Mouse (Mus musculus) right cerebral cortex, postnatal 4 days (tissue): ENCODE data around the gene Xlr.
"Not testable (repeated sequence)": the region's sequence is repeated elsewhere in the genome, so short reads cannot be mapped to it uniquely, and the experiment has no call there.

Experiments used
- DNase-seq: peaks from one replicate; pipeline ENCODE4 v3.0.0-alpha.2; 2022

Xlr gene

DNA sequence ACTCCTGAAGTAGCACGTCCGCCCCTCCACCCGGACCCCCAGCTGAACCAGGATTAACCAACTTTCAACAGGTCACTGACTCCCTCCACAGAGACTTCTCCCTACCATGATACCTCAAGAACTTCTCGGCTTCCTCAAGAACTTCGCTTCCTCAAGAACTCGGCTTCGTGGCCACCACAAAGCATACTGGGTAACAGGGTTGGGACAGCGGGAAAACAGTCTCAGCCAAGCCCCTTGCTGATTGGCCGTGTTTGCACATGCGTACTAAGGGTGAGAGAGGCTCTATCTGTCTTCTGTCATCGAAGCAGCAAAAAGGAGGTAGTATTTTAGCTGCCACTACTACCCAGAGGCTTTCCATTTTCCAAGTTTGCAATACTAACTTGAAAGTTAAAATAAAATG, at the start of gene Xlr:
Gene Xlr (minus strand): TSS at position 188 of the 400 bp plus-strand sequence.
- not testable (repeated sequence) for DNase-seq

DNA sequence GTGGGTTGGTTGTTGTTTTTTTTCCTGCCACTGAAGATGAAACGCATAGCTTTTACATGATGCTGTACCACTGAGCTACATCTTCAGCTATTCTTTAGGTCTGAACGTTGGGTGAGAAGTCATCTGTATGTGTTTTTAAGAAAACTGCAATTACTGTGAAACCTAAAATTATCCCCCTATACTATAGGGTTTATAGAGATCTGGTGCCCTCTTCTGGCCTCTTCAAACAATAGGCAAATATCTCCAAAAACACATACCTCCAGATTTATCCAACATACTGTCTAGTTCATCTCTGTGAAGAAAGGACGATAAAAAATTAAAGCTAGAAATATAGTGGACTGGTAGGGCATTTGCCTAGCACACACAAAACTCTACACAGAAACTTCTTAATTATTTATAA, 1.6 kb upstream of the Xlr start:
- DNase-seq, result no peak

DNA sequence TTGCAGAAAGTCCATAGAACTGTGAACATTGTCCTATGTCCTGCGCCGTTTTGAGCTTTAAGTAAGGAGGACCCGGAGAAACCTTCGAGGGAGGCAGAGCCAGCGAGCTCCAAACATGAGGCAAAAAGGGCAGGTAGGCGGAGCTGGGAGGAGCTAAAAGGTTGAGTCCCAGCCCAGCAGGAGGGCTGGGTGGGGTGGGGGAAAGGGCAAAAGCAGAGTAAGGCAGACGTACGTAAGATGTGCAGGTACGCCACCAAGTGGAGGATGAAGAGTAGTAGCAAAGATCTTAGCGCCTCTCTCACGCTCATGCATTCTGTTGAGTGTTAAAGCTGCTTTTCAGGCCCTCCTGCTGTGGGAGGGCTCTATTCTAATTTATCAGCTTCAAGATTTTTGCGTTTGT, 21.2 kb downstream of the Xlr start, which contains the start of gene Zfp36l3:
Gene Zfp36l3 (minus strand): TSS at position 119 of the 400 bp plus-strand sequence.
- DNase-seq, result no peak

DNA sequence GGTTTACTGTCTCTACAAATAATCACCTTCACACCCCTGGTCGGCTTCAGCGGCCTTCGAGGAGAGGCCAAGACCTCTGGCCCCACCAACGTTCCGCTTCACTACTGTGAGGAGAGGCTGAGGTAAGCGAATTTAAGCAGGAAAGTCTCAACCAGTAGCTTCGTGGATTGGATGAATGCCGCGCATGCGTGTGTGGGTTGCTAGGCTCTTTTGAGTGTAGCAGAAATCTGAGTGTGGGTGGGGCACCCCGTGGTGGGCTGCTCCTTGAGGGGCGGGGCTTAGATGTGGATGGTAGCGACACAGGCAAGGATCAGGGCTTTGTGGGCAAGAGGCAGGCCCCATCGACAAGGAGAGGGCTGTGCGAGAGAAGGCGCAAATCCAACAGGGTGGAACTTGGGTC, 39.8 kb downstream of the Xlr start, which contains the start of gene 1700013H16Rik:
Gene 1700013H16Rik (minus strand): TSS at position 96 of the 400 bp plus-strand sequence.
- no peak for DNase-seq

DNA sequence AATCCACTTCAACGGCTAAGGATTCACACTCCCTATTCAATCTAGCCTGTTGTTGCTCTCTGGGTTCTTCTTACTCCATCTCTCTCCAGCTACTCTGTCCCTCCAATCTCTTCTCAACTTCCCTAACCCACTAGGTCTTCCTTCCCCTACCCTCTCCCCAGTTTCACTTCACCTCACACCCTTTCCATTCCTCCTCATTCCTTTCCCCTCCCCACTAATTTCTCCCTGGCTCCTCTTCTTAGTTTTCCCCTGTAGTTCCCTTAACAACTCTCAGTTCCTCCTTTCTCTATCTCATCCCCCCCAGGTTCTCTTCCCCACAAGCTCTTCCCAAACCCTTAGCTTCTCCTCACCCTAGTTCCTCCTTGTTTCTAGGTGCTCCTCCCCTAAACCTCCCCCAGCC, 44.7 kb downstream of the Xlr start:
- DNase-seq, result no peak

DNA sequence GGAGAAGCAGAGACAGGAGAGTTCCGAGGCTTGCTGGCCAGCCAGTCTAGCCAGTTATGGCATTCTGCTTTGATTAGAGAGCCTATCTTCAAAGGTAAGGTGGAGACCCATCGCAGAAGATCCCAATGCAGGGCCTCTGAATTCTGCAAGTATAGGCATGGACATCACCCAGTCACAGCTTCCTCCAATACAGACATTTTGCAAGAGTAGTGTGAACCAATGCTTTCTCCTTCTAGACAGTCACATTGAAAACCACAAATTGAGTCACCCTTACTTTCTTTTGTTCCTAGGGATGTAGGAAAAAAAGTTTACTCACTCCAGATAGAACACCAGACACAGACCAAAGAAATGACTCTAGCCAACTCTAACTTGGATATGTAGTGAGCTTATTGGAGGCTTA, 68.5 kb downstream of the Xlr start:
- no peak for DNase-seq
